Mouse (Mus musculus) right cerebral cortex, postnatal 25 days (tissue): ENCODE measurements around the gene Kdm4b.

Source experiments
- DNase-seq: peaks from one replicate; pipeline ENCODE4 v3.0.0; 2022

Kdm4b gene

GRCm38 (mm10) chr17:56325450-56326152 lies at the start of gene Kdm4b:
Gene Kdm4b (plus strand): TSS chr17:56326062.
- peak; percentile 99 for DNase-seq

GRCm38 (mm10) chr17:56276643-56277566 lies 49.0 kb upstream of the Kdm4b start, which contains the start of gene Ticam1:
Gene Ticam1 (minus strand): TSS chr17:56276786.
- peak; percentile 72 for DNase-seq

GRCm38 (mm10) chr17:56277567-56277893 lies 48.3 kb upstream of the Kdm4b start:
- DNase-seq, result no peak

- DNase-seq, result no peak
These were observed 47.5 kb upstream of the Kdm4b start for GRCm38 (mm10) chr17:56278340-56278739.

DNA sequence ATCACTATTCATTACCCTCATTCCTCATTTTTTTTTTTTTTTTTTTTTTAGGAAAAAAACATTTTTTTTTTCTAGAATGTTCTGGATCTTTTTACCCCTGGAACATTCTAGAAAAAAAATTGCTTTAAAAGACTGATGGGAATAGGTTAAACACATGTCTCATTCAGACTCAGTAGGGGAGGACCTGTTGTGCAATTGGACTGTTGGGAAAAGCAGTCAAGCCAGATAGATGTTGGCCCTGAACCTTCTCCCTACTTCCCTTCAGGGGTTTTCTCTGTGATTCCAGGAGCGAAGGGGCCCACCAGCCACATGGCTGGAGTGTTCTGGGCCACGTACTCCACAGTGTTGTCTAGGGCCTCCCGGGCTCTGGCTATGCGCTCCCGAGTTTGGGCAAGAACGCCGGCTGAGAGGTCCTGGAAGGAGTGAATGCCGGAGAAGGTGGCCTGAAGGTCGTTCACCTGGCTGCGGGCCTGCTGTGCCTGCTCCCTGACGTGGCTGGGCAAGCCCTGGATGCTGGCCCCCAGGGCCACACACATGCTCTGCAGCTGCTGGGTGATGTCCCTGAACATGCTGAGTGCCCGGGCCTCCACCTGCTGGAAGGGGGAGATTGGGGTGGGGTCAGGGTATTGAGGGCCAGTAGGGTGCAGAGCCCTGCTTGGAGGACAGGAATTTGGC lies 46.2 kb upstream of the Kdm4b start:
- DNase-seq, result no peak

DNA sequence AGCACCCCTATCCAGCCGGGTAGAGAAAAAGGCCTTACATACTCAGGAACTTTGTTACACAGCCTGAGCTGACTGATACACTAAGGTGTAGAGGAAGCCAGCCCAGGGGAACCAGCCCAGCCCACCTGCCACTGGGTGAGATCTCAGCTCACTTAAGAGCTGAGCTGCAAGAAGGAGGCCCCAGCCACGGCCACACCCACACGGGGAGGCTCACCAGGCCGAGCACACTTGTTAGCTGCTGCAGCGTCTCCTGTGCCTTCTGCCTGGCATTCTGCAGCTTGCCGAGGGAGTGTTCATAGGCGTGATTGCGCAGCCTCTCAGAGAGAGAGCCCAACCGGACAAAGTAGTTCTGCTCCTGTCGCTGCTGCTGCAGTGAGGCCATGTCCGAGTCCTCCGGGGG lies 44.7 kb upstream of the Kdm4b start:
- no peak for DNase-seq

- no peak for DNase-seq
These were observed 43.1 kb upstream of the Kdm4b start for GRCm38 (mm10) chr17:56282802-56283201.

DNA sequence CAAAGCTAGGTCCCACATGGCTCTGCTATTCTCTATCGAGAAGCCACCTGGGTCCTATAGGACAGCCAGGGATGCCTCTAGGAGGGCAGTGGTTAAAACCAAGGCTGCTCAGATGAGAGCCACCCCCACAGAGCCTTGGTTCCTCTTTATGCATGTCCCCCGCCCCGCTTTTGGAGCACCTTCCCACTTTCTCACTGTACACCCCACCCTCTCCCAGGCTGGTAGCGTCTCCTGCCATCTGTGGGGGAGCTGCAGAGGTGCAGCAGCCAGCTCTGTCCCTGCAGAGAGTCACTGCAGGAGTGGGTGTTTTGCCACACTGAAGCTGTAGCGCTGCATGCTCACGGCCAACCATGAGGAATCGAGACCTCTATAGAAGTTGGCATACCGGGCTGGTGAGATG lies 42.5 kb upstream of the Kdm4b start:
- peak; percentile 63 for DNase-seq

DNA sequence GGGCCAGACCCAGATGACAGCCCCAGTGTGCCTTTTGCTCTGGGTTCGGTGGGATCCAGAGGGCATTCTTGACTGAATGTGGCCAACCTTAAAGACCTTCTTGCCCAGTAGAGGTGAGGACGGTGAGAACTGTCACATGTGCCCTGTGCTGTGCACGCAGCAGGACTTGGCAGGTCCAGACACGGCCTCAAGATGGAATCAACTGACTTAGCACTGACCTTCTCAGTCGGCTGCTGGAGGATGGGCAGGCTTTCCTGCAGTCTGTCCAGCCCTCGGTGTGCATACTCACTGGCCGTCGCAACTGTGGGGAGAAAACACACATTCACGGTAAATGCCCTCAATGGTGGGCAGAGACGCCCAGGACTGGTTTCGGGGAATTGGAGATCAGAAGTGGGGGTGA lies 39.9 kb upstream of the Kdm4b start:
- no peak for DNase-seq

GRCm38 (mm10) chr17:56287830-56288229 lies 38.0 kb upstream of the Kdm4b start:
- no peak for DNase-seq

DNA sequence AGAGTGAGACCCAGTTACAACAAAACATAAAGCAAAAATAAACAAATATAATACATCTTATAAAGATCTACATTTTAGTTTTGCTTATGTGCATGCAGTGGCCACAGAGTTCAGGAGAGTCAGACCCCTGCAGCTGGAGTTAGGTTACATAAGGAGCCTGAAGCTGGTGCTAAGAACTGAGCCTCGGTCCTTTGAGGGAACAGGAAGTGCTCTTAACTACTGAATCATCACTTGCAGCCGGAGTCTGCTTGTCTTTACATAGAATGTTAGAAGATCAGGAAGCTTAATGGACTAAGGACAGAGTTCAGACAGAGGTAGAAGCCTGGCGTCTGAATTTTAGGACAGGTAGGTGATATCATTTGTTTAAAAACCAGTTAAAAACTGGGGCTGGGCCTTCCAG lies 37.0 kb upstream of the Kdm4b start:
- DNase-seq, result no peak

GRCm38 (mm10) chr17:56289371-56290331 lies 36.2 kb upstream of the Kdm4b start:
- no peak for DNase-seq

- DNase-seq, result no peak
These were observed 35.3 kb upstream of the Kdm4b start for GRCm38 (mm10) chr17:56290388-56291170.

GRCm38 (mm10) chr17:56291171-56291511 lies 34.7 kb upstream of the Kdm4b start:
- peak; percentile 55 for DNase-seq

DNA sequence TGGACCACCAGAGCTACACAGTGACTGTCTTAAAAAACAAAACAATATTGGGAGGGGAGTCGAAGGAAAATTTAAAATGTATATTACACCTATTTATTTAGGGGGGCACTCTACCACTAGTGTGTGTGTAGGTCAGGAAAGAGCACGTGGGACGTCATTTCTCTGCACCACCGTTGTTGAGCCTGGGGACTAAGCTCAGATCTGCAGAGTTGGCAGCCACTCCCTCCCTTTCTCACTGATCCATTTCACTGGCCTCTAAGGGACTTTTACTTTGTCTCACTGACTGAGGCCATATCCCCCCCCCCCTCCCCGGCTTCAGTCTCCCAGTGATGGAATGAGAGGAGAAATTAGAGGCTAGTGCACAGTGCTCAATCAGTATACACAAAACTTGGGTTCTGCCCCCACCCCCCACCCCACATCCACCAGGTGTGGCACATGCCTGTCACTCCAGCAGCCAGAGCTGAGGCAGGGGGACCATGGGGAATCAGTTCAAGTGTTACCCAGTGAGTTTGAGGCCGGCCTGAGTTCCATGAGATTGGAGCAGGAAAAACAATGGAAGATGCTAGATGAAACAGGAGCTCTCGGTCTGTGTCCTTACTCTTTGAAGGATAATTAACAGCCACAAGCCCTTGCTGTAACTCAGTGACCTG lies 33.9 kb upstream of the Kdm4b start:
- DNase-seq, result no peak

DNA sequence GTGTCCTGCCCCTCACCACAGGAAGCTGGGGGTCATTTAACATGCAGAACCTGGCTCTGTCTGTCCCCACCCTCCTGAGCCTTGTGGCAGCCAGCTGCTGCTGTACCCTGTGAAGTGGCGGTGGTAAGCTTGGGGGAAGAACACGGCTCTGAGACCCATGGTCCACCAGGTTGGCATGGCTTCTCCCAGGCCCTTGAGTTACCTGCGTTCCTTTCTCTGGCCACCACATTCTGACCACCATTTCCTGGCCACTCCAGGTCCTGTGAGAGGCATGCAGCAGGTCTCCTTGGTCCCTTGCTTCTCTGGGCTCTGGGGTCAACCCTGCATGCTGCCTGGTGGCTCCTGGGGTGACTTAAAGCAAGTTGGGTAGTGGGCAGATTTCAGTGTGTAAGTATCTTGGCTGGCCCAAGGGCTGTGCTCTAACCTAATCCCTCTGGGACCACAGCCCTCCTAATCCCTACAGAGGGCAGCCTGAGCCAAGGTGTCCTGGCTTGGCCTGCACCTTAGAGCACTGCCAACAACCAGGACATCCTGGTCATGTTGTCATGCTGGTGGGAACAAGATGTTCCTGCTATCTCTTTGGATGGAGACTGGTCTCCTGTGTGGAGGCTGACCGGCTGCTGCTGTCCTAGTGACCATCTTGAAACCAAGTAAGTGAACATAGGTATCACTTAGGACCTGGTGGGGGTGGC lies 33.2 kb upstream of the Kdm4b start, which contains the start of gene Plin3:
Gene Plin3 (minus strand): TSS at position 343 of the 692 bp plus-strand sequence.
- DNase-seq, result no peak

- DNase-seq, result no peak
These were observed 32.6 kb upstream of the Kdm4b start for GRCm38 (mm10) chr17:56293291-56293690.

- no peak for DNase-seq
These were observed 31.6 kb upstream of the Kdm4b start for GRCm38 (mm10) chr17:56294241-56294640.

DNA sequence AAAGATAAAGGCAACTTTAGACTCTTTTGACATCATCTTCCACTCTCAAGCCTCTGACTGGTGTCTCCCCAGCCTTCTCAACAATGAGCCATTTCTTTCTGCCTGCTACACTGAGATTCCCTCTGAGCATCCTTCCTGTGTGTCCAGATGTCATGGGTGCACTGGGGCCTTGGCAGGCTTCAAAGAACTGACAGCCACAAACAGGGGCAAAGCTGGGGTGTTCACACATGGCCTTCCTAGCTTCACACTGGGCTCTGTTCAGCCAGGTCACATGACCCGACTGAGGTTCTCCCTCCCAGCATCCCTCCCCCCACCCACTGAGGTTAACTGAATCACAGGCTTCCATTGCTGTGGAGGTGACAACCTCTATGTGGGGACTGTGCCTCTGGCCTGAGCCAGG lies 29.7 kb upstream of the Kdm4b start:
- no peak for DNase-seq

- DNase-seq, result no peak
These were observed 27.6 kb upstream of the Kdm4b start for GRCm38 (mm10) chr17:56298238-56298637.
